ENCODE assay signal across 12 mouse cellular contexts in the genomic region with DNA sequence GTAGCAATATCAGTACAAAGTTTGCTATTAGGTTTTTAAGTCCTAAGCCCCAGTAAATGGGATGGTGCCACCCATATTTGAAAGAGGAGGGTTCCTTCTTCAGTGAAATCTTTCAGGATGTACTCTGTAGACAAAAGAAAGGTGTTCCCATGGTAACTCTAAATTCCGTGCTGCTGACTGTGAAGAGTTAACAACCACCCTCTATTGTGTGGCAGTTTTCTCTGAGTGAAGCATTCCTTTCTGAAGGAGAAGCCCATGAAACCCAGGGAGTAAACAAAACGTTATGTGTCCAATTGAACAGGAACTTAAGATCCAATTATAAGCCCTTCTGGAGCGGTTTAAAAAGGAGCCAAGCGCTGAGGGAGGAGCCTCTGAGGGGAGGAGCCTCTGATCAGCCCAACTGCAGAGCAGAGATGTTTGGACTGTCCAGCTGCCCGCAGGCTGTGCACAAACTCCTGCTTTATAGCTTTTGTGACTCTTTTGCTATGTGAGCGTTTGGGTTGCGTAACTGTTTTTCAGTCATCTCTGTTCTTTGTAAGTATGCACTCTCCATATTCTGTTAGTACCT.
DNase-seq lines count a peak whose midpoint lies in the region; ATAC-seq and TF ChIP-seq lines count a peak whose summit lies in the region.
"Had no signal": no experiment of that assay in that cellular context is flagged by ENCODE, and none has a peak within 500 bp of the region (broad histone marks: within the 10 kb centered on the region; RNA-seq: fewer than 3 reads in every experiment).

No protein-coding gene starts in this region.

- H3K9me3 ChIP-seq in kidney, embryonic 16.5 days (ENCODE audit: low read length) = no peaks in the 10 kb centered on the region
- no peaks in the 10 kb centered on the region for H3K9me3 ChIP-seq in embryonic facial prominence, embryonic 11.5 days (replicated peaks; ENCODE audit: control insufficient read depth, low read length)
- no peaks in the 10 kb centered on the region for H3K9me3 ChIP-seq in lung, embryonic 14.5 days (ENCODE audit: low read depth, low read length)
- no peaks in the 10 kb centered on the region for H3K9me3 ChIP-seq in midbrain, postnatal 0 days (ENCODE audit: low read length)
- H3K9me3 ChIP-seq: heart, embryonic 13.5 days had no signal

- no peaks in the 10 kb centered on the region for H3K4me1 ChIP-seq in kidney, embryonic 16.5 days (ENCODE audit: insufficient read depth, low read length)
- no peaks in the 10 kb centered on the region for H3K4me1 ChIP-seq in embryonic facial prominence, embryonic 11.5 days (ENCODE audit: control insufficient read depth, insufficient read depth, low read length)
- H3K4me1 ChIP-seq in lung, embryonic 14.5 days (ENCODE audit: insufficient read depth) = no peaks in the 10 kb centered on the region
- H3K4me1 ChIP-seq in midbrain, postnatal 0 days (ENCODE audit: insufficient read depth, low read length) = no peaks in the 10 kb centered on the region
- H3K4me1 ChIP-seq: heart, embryonic 13.5 days had no signal

- H3K36me3 ChIP-seq in kidney, embryonic 16.5 days (ENCODE audit: insufficient read depth, low read length) = no peaks in the 10 kb centered on the region
- no peaks in the 10 kb centered on the region for H3K36me3 ChIP-seq in embryonic facial prominence, embryonic 11.5 days (replicated peaks; ENCODE audit: control insufficient read depth, insufficient read depth, low read depth, low read length)
- H3K36me3 ChIP-seq in lung, embryonic 14.5 days (ENCODE audit: insufficient read depth) = no peaks in the 10 kb centered on the region
- no peaks in the 10 kb centered on the region for H3K36me3 ChIP-seq in midbrain, postnatal 0 days (ENCODE audit: insufficient read depth, low read length)
- H3K36me3 ChIP-seq: heart, embryonic 13.5 days had no signal

- H3K4me3 ChIP-seq in kidney, embryonic 16.5 days (ENCODE audit: low read length) = no peak overlapping the region
- H3K4me3 ChIP-seq in embryonic facial prominence, embryonic 11.5 days (ENCODE audit: low read depth, low read length) = no peak overlapping the region
- H3K4me3 ChIP-seq in lung, embryonic 14.5 days (ENCODE audit: low read depth, low read length) = no peak overlapping the region
- no peak overlapping the region for H3K4me3 ChIP-seq in midbrain, postnatal 0 days (ENCODE audit: low read depth, low read length)
- H3K4me3 ChIP-seq: heart, embryonic 13.5 days had no signal

- no peak overlapping the region for H3K9ac ChIP-seq in kidney, embryonic 16.5 days (replicated peaks; ENCODE audit: low read length)
- H3K9ac ChIP-seq in embryonic facial prominence, embryonic 11.5 days (replicated peaks; ENCODE audit: low read length) = no peak overlapping the region
- H3K9ac ChIP-seq in lung, embryonic 14.5 days = no peak overlapping the region
- no peak overlapping the region for H3K9ac ChIP-seq in midbrain, postnatal 0 days (replicated peaks; ENCODE audit: low read length, poor library complexity, severe bottlenecking)
- H3K9ac ChIP-seq: heart, embryonic 13.5 days had no signal

- DNase-seq in kidney, postnatal 10 days = peak; percentile 13
- DNase-seq in embryonic facial prominence, embryonic 11.5 days (ENCODE audit: low spot score) = peak; percentile 32
- peak; percentile 37 for DNase-seq in lung, embryonic 14.5 days
- no peak for DNase-seq in midbrain, postnatal 0 days (ENCODE audit: low spot score)
- no peak for DNase-seq in thymus, postnatal 14 days
- no peak for DNase-seq in kidney, adult 11 months
- DNase-seq in cerebellum, adult 11 months = no peak
- DNase-seq: B cell, adult 2 months; cerebellum, postnatal 14 days had no signal

- ATAC-seq in kidney, embryonic 16.5 days (ENCODE audit: low FRiP score, low TSS enrichment) = no peak
- 0 out of 2 replicates have a peak, but pooled peaks have one; percentile 70 for ATAC-seq in embryonic facial prominence, embryonic 11.5 days (replicated peaks; ENCODE audit: insufficient number of reproducible peaks, low FRiP score, low TSS enrichment, low read depth)
- ATAC-seq in lung, embryonic 14.5 days (ENCODE audit: insufficient read depth) = peak; percentile 80
- ATAC-seq in midbrain, postnatal 0 days (ENCODE audit: low FRiP score) = 0 out of 2 replicates have a peak, but pooled peaks have one; percentile 49
- ATAC-seq: intestine, postnatal 0 days had no signal

- no peak for TF ChIP-seq CTCF in lung, embryonic 14.5 days (IDR thresholded peaks at IDR 0.05; ENCODE audit: low read depth)
- no peak for TF ChIP-seq CTCF in midbrain, postnatal 0 days (IDR thresholded peaks at IDR 0.05)

- H3K27ac ChIP-seq in kidney, embryonic 16.5 days (ENCODE audit: low read length) = no peak overlapping the region
- no peak overlapping the region for H3K27ac ChIP-seq in embryonic facial prominence, embryonic 11.5 days (replicated peaks; ENCODE audit: low read depth, low read length)
- no peak overlapping the region for H3K27ac ChIP-seq in lung, embryonic 14.5 days (ENCODE audit: low read depth)
- H3K27ac ChIP-seq in midbrain, postnatal 0 days (ENCODE audit: low read depth, low read length) = no peak overlapping the region
- H3K27ac ChIP-seq: heart, embryonic 13.5 days had no signal

- H3K27me3 ChIP-seq in kidney, embryonic 16.5 days (ENCODE audit: insufficient read depth, low read length) = no peaks in the 10 kb centered on the region
- no peaks in the 10 kb centered on the region for H3K27me3 ChIP-seq in embryonic facial prominence, embryonic 11.5 days (ENCODE audit: control insufficient read depth, insufficient read depth, low read length)
- H3K27me3 ChIP-seq in lung, embryonic 14.5 days (ENCODE audit: insufficient read depth, low read length) = no peaks in the 10 kb centered on the region
- no peaks in the 10 kb centered on the region for H3K27me3 ChIP-seq in midbrain, postnatal 0 days (ENCODE audit: insufficient read depth, low read length)
- H3K27me3 ChIP-seq: heart, embryonic 13.5 days had no signal

- WGBS in kidney, embryonic 16.5 days = 68% methylated on average over 7 of the region's 7 CpGs
- WGBS in embryonic facial prominence, embryonic 11.5 days = 41% methylated on average over 7 of the region's 7 CpGs
- WGBS in lung, embryonic 14.5 days = 52% methylated on average over 7 of the region's 7 CpGs
- 35% methylated on average over 7 of the region's 7 CpGs for WGBS in midbrain, postnatal 0 days

- no peak overlapping the region for H3K4me2 ChIP-seq in kidney, embryonic 16.5 days (replicated peaks; ENCODE audit: low read depth, low read length)
- H3K4me2 ChIP-seq in embryonic facial prominence, embryonic 11.5 days (ENCODE audit: low read depth, low read length) = no peak overlapping the region
- no peak overlapping the region for H3K4me2 ChIP-seq in lung, embryonic 14.5 days
- no peak overlapping the region for H3K4me2 ChIP-seq in midbrain, postnatal 0 days (ENCODE audit: low read depth, low read length, poor library complexity, severe bottlenecking)
- H3K4me2 ChIP-seq: heart, embryonic 13.5 days had no signal

Comparison
In these comparisons a context has a peak if more than half of its experiments do, and no peak if none do; other contexts are left out.
1. DNase-seq: peak in kidney, postnatal 10 days (single experiment), embryonic facial prominence, embryonic 11.5 days (single experiment) and lung, embryonic 14.5 days (single experiment); none in midbrain, postnatal 0 days (single experiment), thymus, postnatal 14 days (single experiment), kidney, adult 11 months (single experiment) and cerebellum, adult 11 months (single experiment).